Mouse (Mus musculus): ENCODE measurements around the gene Tdrd7.
A peak's percentile ranks its signal among the peaks of the same experiment; 100 is the strongest.

Tdrd7 gene

GRCm38 (mm10) chr4:45951830-45952229 is 13.3 kb upstream of the Tdrd7 start:
- no peaks in the 10 kb centered on the region for H3K36me3 ChIP-seq (ENCODE audit: insufficient read depth, low read length)
- peaks cover 9% of the 10 kb centered on the region; the same call in 1 of the 2 replicates for H3K9me3 ChIP-seq (ENCODE audit: low read length)
- no peaks in the 10 kb centered on the region for H3K4me1 ChIP-seq (replicated peaks; ENCODE audit: low read depth, low read length)
- peak overlapping the region; percentile 20; the same call in 1 of the 2 replicates for H3K4me3 ChIP-seq (replicated peaks; ENCODE audit: low read length)
- no peak for TF ChIP-seq POU5F1 (IDR thresholded peaks at IDR 0.05; ENCODE audit: borderline replicate concordance, low read length)
- no peak for TF ChIP-seq CTCF (conservative IDR thresholded peaks at IDR 0.05; ENCODE audit: low read length)
- TF ChIP-seq NANOG (IDR thresholded peaks at IDR 0.05; ENCODE audit: borderline replicate concordance, low read length), result no peak
- H3K27me3 ChIP-seq (ENCODE audit: insufficient read depth, low read length), result peaks cover 48% of the 10 kb centered on the region

DNA sequence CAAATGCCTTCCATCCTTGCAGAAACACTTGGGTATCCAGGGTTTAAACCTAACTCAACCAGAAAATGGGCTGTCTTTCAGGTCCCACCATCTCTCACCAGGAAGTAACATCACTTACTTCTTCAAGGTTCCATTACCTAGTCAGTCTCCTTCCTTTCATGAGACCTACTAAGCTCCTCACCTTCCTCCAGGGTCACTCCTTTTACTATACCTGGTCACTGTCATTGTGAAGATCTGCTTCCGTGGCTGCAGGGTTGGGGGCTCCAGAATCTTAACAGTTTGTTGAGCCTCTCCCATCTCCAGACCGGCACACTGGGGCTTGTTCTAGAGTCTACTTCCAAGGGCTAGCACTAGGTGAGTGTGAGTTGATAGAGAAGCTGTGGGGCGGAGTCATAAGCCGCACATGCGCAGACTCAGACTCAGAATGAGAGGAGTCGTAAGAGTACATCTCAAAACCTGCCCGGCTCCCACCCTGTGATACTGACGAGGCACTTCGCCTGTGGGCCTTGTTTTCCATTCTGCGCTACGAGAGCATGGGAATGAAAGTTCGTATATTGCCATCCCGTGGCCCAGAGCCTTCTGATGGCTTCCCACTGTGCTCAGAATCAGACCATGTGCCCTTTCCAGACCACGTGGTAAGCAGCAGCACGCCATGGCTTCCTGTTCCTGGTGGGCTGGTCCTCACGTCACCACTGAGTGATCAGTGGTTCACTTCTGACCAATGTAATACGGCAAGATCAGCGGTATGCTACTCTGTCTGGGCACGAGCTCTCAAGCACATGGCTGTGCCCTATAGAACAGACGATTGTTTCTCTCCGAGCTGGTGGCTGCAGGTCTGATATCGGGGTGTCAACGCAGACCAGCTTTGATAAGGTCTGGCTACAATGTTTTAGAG is 11.9 kb upstream of the Tdrd7 start:
- no peaks in the 10 kb centered on the region for H3K36me3 ChIP-seq (ENCODE audit: insufficient read depth, low read length)
- TF ChIP-seq NANOG (IDR thresholded peaks at IDR 0.05; ENCODE audit: borderline replicate concordance, low read length) (no peak), CTCF (conservative IDR thresholded peaks at IDR 0.05; ENCODE audit: low read length) (no peak), POU5F1 (IDR thresholded peaks at IDR 0.05; ENCODE audit: borderline replicate concordance, low read length) (no peak)
- H3K9me3 ChIP-seq (ENCODE audit: low read length), result peaks cover 17% of the 10 kb centered on the region; the same call in 1 of the 2 replicates
- no peaks in the 10 kb centered on the region for H3K4me1 ChIP-seq (replicated peaks; ENCODE audit: low read depth, low read length)
- peaks cover 47% of the 10 kb centered on the region for H3K27me3 ChIP-seq (ENCODE audit: insufficient read depth, low read length)
- no peak overlapping the region for H3K4me3 ChIP-seq (replicated peaks; ENCODE audit: low read length)

- Histone ChIP-seq H3K4me1 (replicated peaks; ENCODE audit: low read depth, low read length) (no peaks in the 10 kb centered on the region), H3K9me3 (ENCODE audit: low read length) (peaks cover 17% of the 10 kb centered on the region; the same call in 1 of the 2 replicates), H3K27me3 (ENCODE audit: insufficient read depth, low read length) (peaks cover 34% of the 10 kb centered on the region), H3K36me3 (ENCODE audit: insufficient read depth, low read length) (no peaks in the 10 kb centered on the region), H3K4me3 (replicated peaks; ENCODE audit: low read length) (no peak overlapping the region)
- TF ChIP-seq NANOG (IDR thresholded peaks at IDR 0.05; ENCODE audit: borderline replicate concordance, low read length) (no peak), CTCF (conservative IDR thresholded peaks at IDR 0.05; ENCODE audit: low read length) (no peak), POU5F1 (IDR thresholded peaks at IDR 0.05; ENCODE audit: borderline replicate concordance, low read length) (no peak)
These were observed 9.9 kb upstream of the Tdrd7 start for GRCm38 (mm10) chr4:45955235-45955634.

GRCm38 (mm10) chr4:45956131-45956530 is 9.0 kb upstream of the Tdrd7 start:
- Histone ChIP-seq H3K27me3 (ENCODE audit: insufficient read depth, low read length) (peaks cover 25% of the 10 kb centered on the region), H3K4me1 (replicated peaks; ENCODE audit: low read depth, low read length) (no peaks in the 10 kb centered on the region), H3K36me3 (ENCODE audit: insufficient read depth, low read length) (no peaks in the 10 kb centered on the region), H3K4me3 (replicated peaks; ENCODE audit: low read length) (no peak overlapping the region), H3K9me3 (ENCODE audit: low read length) (peaks cover 17% of the 10 kb centered on the region; the same call in 1 of the 2 replicates)
- TF ChIP-seq NANOG (IDR thresholded peaks at IDR 0.05; ENCODE audit: borderline replicate concordance, low read length) (no peak), POU5F1 (IDR thresholded peaks at IDR 0.05; ENCODE audit: borderline replicate concordance, low read length) (no peak), CTCF (conservative IDR thresholded peaks at IDR 0.05; ENCODE audit: low read length) (no peak)

DNA sequence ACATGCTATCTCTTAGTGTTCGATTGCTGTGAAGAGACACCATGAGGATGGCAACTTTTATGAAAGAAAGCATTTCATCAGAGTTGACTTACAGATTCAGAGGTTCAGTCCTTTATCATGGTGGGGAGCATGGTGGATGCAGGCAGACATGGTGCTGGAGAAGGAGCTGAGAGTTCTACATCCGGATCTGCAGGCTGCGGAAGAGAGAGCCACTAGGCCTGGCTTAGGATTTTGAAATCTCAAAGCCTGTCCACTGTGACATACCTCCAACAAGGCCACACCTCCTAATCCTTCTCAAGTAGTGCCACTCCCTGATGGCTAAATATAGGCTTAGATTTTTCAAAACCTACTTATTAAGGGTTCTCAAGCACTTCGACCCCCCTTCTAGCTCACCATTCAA is 8.4 kb upstream of the Tdrd7 start:
- Histone ChIP-seq H3K4me1 (replicated peaks; ENCODE audit: low read depth, low read length) (no peaks in the 10 kb centered on the region), H3K4me3 (replicated peaks; ENCODE audit: low read length) (no peak overlapping the region), H3K27me3 (ENCODE audit: insufficient read depth, low read length) (peaks cover 25% of the 10 kb centered on the region), H3K36me3 (ENCODE audit: insufficient read depth, low read length) (no peaks in the 10 kb centered on the region), H3K9me3 (ENCODE audit: low read length) (peaks cover 17% of the 10 kb centered on the region; the same call in 1 of the 2 replicates)
- TF ChIP-seq NANOG (IDR thresholded peaks at IDR 0.05; ENCODE audit: borderline replicate concordance, low read length), result no peak
- no peak for TF ChIP-seq POU5F1 (IDR thresholded peaks at IDR 0.05; ENCODE audit: borderline replicate concordance, low read length)
- no peak for TF ChIP-seq CTCF (conservative IDR thresholded peaks at IDR 0.05; ENCODE audit: low read length)

GRCm38 (mm10) chr4:45965737-45966447 is 758 bp downstream of the Tdrd7 start:
- no peak overlapping the region for H3K4me3 ChIP-seq (replicated peaks; ENCODE audit: low read length)
- H3K36me3 ChIP-seq (ENCODE audit: insufficient read depth, low read length), result no peaks in the 10 kb centered on the region
- TF ChIP-seq POU5F1 (IDR thresholded peaks at IDR 0.05; ENCODE audit: borderline replicate concordance, low read length), result no peak
- no peak for TF ChIP-seq CTCF (conservative IDR thresholded peaks at IDR 0.05; ENCODE audit: low read length)
- TF ChIP-seq NANOG (IDR thresholded peaks at IDR 0.05; ENCODE audit: borderline replicate concordance, low read length), result no peak
- H3K27me3 ChIP-seq (ENCODE audit: insufficient read depth, low read length), result peaks cover 12% of the 10 kb centered on the region
- peaks cover 29% of the 10 kb centered on the region for H3K9me3 ChIP-seq (ENCODE audit: low read length)
- no peaks in the 10 kb centered on the region for H3K4me1 ChIP-seq (replicated peaks; ENCODE audit: low read depth, low read length)

DNA sequence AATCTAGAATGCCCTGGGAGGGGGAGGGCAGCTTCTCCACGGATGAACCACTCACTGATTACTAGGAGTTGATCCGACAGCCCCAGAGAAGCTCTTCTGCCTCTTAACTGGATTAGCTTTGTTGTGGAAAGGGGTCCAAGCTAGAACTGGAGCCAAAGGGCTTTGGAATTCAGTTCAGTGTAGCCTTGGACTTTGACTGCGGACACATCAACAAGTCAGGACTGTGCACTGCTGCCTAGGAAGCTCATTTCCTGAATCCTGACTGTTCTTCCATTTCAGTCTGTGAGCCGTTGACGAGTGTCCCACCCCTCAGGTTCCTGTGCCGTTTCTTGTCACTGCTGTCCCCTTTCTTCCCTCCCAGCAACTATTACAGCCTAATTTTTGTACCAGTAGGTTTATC is 1.6 kb downstream of the Tdrd7 start:
- H3K4me1 ChIP-seq (replicated peaks; ENCODE audit: low read depth, low read length), result no peaks in the 10 kb centered on the region
- peaks cover 19% of the 10 kb centered on the region for H3K27me3 ChIP-seq (ENCODE audit: insufficient read depth, low read length)
- TF ChIP-seq POU5F1 (IDR thresholded peaks at IDR 0.05; ENCODE audit: borderline replicate concordance, low read length), result no peak
- TF ChIP-seq CTCF (conservative IDR thresholded peaks at IDR 0.05; ENCODE audit: low read length), result no peak
- no peak for TF ChIP-seq NANOG (IDR thresholded peaks at IDR 0.05; ENCODE audit: borderline replicate concordance, low read length)
- peaks cover 29% of the 10 kb centered on the region for H3K9me3 ChIP-seq (ENCODE audit: low read length)
- H3K4me3 ChIP-seq (replicated peaks; ENCODE audit: low read length), result no peak overlapping the region
- no peaks in the 10 kb centered on the region for H3K36me3 ChIP-seq (ENCODE audit: insufficient read depth, low read length)

All from E14TG2a.4 (cell line).